Comparison of ENCODE assay signal across 20 mouse cellular contexts in genomic region chr11:22815143-22815542, GRCm38 (mm10). TPM values are rescaled to one million over a fixed set of nuclear protein-coding genes. Genes with fewer than 3 reads are reported as not detected.
DNase-seq lines count a peak whose midpoint lies in the region; ATAC-seq and TF ChIP-seq lines count a peak whose summit lies in the region.
"Had no signal": no experiment of that assay in that cellular context is flagged by ENCODE, and none has a peak within 500 bp of the region (broad histone marks: within the 10 kb centered on the region; RNA-seq: fewer than 3 reads in every experiment).

No protein-coding gene starts in this region.

- DNase-seq in liver, adult 2 months (ENCODE audit: extremely low read depth, low read depth, low spot score): peak; percentile 13
- DNase-seq in liver (no peak), A20 (ENCODE audit: low read depth, low spot score) (peak; percentile 63)
- no peak for DNase-seq in layer of hippocampus, adult 18-20 months (ENCODE audit: low spot score in 2 of 2)
- DNase-seq: adrenal gland, adult 2 months; cerebellum, adult 18-20 months; cerebellum, postnatal 14 days; forebrain, postnatal 0 days; gastrocnemius, postnatal 36 days; kidney, adult 9 months; kidney, postnatal 25 days; lung, postnatal 10 days; midbrain, embryonic 14.5 days had no signal

- H3K27me3 ChIP-seq in liver, adult 2 months (ENCODE audit: control insufficient read depth, insufficient read depth, low read length): no peaks in the 10 kb centered on the region
- H3K27me3 ChIP-seq: embryonic facial prominence, embryonic 12.5 days; hindbrain, embryonic 15.5 days; intestine, embryonic 15.5 days; neural tube, embryonic 12.5 days had no signal

- H3K9ac ChIP-seq in liver, adult 2 months (ENCODE audit: low read depth, low read length): no peak overlapping the region
- H3K9ac ChIP-seq: embryonic facial prominence, embryonic 12.5 days; forebrain, postnatal 0 days; hindbrain, embryonic 15.5 days; intestine, embryonic 15.5 days; neural tube, embryonic 12.5 days had no signal

- H3K79me2 ChIP-seq in liver, adult 2 months (ENCODE audit: control insufficient read depth, insufficient read depth, low read length): no peaks in the 10 kb centered on the region

- ATAC-seq in megakaryocyte progenitor cell, adult 5-6 weeks (replicated peaks; ENCODE audit: poor library complexity): peak; percentile 49
- no peak for ATAC-seq in monocyte, adult 5-6 weeks (replicated peaks; ENCODE audit: insufficient number of reproducible peaks, low FRiP score, low TSS enrichment, poor library complexity, severe bottlenecking)
- ATAC-seq: forebrain, postnatal 0 days; intestine, embryonic 15.5 days had no signal

- H3K4me3 ChIP-seq in liver, adult 2 months (ENCODE audit: insufficient read depth, low read depth, low read length): no peak overlapping the region
- no peak overlapping the region for H3K4me3 ChIP-seq in bone marrow macrophage, adult 2 months (ENCODE audit: insufficient read depth, low read length)
- H3K4me3 ChIP-seq: embryonic facial prominence, embryonic 12.5 days; hindbrain, embryonic 15.5 days; intestine, embryonic 15.5 days; neural tube, embryonic 12.5 days had no signal

- H3K36me3 ChIP-seq in liver, adult 2 months (ENCODE audit: control insufficient read depth, insufficient read depth, low read length): no peaks in the 10 kb centered on the region
- H3K36me3 ChIP-seq: embryonic facial prominence, embryonic 12.5 days; hindbrain, embryonic 15.5 days; intestine, embryonic 15.5 days; neural tube, embryonic 12.5 days had no signal

- no peak overlapping the region for H3K27ac ChIP-seq in liver, adult 2 months (replicated peaks; ENCODE audit: insufficient read depth, low read depth, low read length)
- H3K27ac ChIP-seq in bone marrow macrophage, adult 2 months (ENCODE audit: insufficient read depth, low read depth, low read length): peak overlapping the region; percentile 89
- H3K27ac ChIP-seq: embryonic facial prominence, embryonic 12.5 days; hindbrain, embryonic 15.5 days; intestine, embryonic 15.5 days; neural tube, embryonic 12.5 days had no signal

- no peak for TF ChIP-seq CTCF in liver, adult 2 months (IDR thresholded peaks at IDR 0.05; ENCODE audit: low read depth, low read length)
- no peak for TF ChIP-seq CTCF in bone marrow macrophage, adult 2 months (IDR thresholded peaks at IDR 0.05; ENCODE audit: low read depth, low read length)

- H3K4me1 ChIP-seq in liver, adult 2 months (ENCODE audit: control insufficient read depth, insufficient read depth, low read length): peaks cover 6% of the 10 kb centered on the region; the same call in 1 of the 2 replicates
- H3K4me1 ChIP-seq in bone marrow macrophage, adult 2 months (ENCODE audit: control insufficient read depth, insufficient read depth, low read length): peaks cover 72% of the 10 kb centered on the region
- H3K4me1 ChIP-seq: embryonic facial prominence, embryonic 12.5 days; hindbrain, embryonic 15.5 days; intestine, embryonic 15.5 days; neural tube, embryonic 12.5 days had no signal

- no peak for TF ChIP-seq POLR2A in liver, adult 2 months (IDR thresholded peaks at IDR 0.05; ENCODE audit: extremely low read depth, insufficient read depth, low read length)
- no peak for TF ChIP-seq POLR2A in bone marrow macrophage, adult 2 months (IDR thresholded peaks at IDR 0.05; ENCODE audit: borderline replicate concordance, low read depth, low read length)

RNA-seq across cellular contexts. Expression of gene B3gnt2, which starts 45.6 kb away (rescaled TPM):
- 8.1 and 8.5 TPM in 2 replicates for total RNA-seq in liver, adult 2 months (2014; rRNA removed)
- polyA plus RNA-seq in liver, adult 2 months (2012; rRNA removed): 5.6 and 6.2 TPM in 2 replicates
- polyA plus RNA-seq in bone marrow macrophage, adult 2 months (2012; ENCODE audit: insufficient read depth, insufficient read length, missing spikeins): 19.7 and 20.5 TPM in 2 replicates
- 6.4 and 8.6 TPM in 2 replicates for total RNA-seq in megakaryocyte progenitor cell, adult 5-6 weeks (2015)
- total RNA-seq in megakaryocyte progenitor cell, adult 5-6 weeks (2017): 14.7 and 17.9 TPM in 2 replicates
- total RNA-seq in layer of hippocampus, adult 18-20 months (2021): 10 to 100 TPM; 12.9 to 14.7 TPM
- 3.6 to 30.4 TPM (median 8.5 TPM) in 3 replicates for total RNA-seq in monocyte, adult 5-6 weeks (2017)

Comparison
In these comparisons a context has a peak if more than half of its experiments do, and no peak if none do; other contexts are left out.
1. DNase-seq: peak in liver, adult 2 months (single experiment) and A20 (single experiment); none in liver (single experiment) and layer of hippocampus, adult 18-20 months (0 of 2).